Mouse (Mus musculus): ENCODE measurements at regions not wholly inside any gene's neighbourhood (a gene's known extent, or its start where the extent isn't known, plus 50 kb on each side); places are given as distances from the start of the nearest gene placed in this dataset.
A peak's percentile ranks its signal among the peaks of the same experiment; 100 is the strongest.

DNA sequence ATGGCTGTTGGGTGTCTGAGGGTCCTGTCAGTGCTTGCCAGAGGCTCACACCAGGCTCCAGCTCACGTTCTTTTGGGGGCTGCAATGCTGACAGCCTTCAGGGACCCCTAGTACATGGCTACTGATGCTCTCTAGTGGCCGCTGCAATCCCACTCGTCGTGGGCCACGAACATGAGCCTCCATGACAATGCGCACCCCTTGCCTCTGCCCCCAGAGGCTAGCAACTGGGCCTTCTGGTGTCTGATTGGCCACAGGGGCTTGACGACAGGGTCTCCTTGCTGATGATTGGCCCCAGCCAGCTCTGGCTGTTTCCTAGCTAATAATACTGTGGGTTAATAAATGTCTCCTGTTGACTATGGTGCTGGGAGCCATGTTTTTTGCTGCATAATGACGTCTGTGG, 61.1 kb downstream of the Rtl1 start:
- Histone ChIP-seq H3K27me3 (ENCODE audit: insufficient read depth, low read length) (no peaks in the 10 kb centered on the region), H3K4me3 (ENCODE audit: low read depth, low read length) (no peak overlapping the region; the same call in 1 of the 2 replicates), H3K36me3 (ENCODE audit: insufficient read depth) (no peaks in the 10 kb centered on the region), H3K9ac (no peak overlapping the region), H3K4me2 (ENCODE audit: low read depth) (peak overlapping the region; percentile 49; the same call in 1 of the 2 replicates), H3K4me1 (ENCODE audit: insufficient read depth) (no peaks in the 10 kb centered on the region), H3K27ac (ENCODE audit: low read depth, low read length) (peak overlapping the region; percentile 87), H3K9me3 (ENCODE audit: low read length) (0 out of 2 replicates have a peak, but pooled peaks cover 10% of the 10 kb centered on the region)
- ATAC-seq (peak; percentile 40), DNase-seq (peak; percentile 54)
- WGBS = 79% methylated on average over 8 of the region's 8 CpGs
- no peak for TF ChIP-seq CTCF (IDR thresholded peaks at IDR 0.05; ENCODE audit: low read depth)

DNA sequence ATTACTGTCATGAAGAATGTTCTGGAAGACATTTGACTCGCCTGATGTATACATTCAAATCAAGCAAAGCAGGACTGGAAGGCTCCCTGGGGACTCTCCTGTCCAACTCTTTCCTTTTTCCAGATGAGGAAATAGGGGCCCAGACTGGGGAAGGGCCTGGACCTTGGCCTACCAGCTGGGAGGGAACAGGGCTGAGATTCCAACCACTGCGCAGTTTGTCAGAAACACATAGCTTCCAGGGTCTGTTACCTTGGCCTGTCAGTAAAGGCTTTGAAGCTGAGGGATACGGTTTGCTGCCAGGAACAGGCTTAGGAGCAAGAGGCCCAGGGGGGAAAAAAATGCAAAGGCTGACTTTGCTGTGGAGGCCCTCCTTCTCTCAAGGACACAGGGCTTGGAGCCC, 61.5 kb downstream of the Rtl1 start:
- H3K4me2 ChIP-seq (ENCODE audit: low read depth) = no peak overlapping the region
- no peaks in the 10 kb centered on the region for H3K4me1 ChIP-seq (ENCODE audit: insufficient read depth)
- H3K27ac ChIP-seq (ENCODE audit: low read depth, low read length) = peak overlapping the region; percentile 40
- H3K27me3 ChIP-seq (ENCODE audit: insufficient read depth, low read length) = no peaks in the 10 kb centered on the region
- H3K9me3 ChIP-seq (ENCODE audit: low read length) = 0 out of 2 replicates have a peak, but pooled peaks cover 10% of the 10 kb centered on the region
- WGBS = 89% methylated on average over 3 of the region's 3 CpGs
- no peaks in the 10 kb centered on the region for H3K36me3 ChIP-seq (ENCODE audit: insufficient read depth)
- no peak overlapping the region for H3K9ac ChIP-seq
- DNase-seq = no peak
- TF ChIP-seq CTCF (IDR thresholded peaks at IDR 0.05; ENCODE audit: low read depth) = no peak
- H3K4me3 ChIP-seq (ENCODE audit: low read depth, low read length) = no peak overlapping the region
- no peak for ATAC-seq

DNA sequence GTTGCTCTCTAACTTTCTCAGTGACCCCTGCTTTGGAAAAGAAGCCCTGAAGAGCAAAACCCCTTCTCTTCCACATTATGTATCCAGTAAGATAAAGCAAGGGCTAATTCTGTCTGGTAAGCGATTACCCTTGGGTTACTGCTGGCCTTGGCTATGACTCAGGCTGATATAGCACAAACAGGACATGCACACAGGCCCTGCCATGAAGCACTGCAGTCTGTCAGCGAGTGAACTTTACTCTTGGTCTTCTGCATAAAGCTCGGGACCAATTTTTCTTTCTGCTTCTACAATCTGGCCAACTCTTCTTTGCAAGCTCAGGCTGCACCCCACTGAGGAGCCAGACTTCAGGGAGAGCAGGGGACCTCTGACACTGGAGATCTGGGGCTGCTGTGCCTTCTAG, 63.6 kb downstream of the Rtl1 start:
- Histone ChIP-seq H3K27me3 (ENCODE audit: insufficient read depth, low read length) (no peaks in the 10 kb centered on the region), H3K4me3 (ENCODE audit: low read depth, low read length) (no peak overlapping the region), H3K4me2 (ENCODE audit: low read depth) (no peak overlapping the region), H3K9ac (no peak overlapping the region), H3K4me1 (ENCODE audit: insufficient read depth) (no peaks in the 10 kb centered on the region), H3K36me3 (ENCODE audit: insufficient read depth) (no peaks in the 10 kb centered on the region), H3K27ac (ENCODE audit: low read depth, low read length) (no peak overlapping the region), H3K9me3 (ENCODE audit: low read length) (0 out of 2 replicates have a peak, but pooled peaks cover 10% of the 10 kb centered on the region)
- DNase-seq = no peak
- TF ChIP-seq CTCF (IDR thresholded peaks at IDR 0.05; ENCODE audit: low read depth) = no peak
- WGBS = 95% methylated on average over 3 of the region's 3 CpGs
- no peak for ATAC-seq

DNA sequence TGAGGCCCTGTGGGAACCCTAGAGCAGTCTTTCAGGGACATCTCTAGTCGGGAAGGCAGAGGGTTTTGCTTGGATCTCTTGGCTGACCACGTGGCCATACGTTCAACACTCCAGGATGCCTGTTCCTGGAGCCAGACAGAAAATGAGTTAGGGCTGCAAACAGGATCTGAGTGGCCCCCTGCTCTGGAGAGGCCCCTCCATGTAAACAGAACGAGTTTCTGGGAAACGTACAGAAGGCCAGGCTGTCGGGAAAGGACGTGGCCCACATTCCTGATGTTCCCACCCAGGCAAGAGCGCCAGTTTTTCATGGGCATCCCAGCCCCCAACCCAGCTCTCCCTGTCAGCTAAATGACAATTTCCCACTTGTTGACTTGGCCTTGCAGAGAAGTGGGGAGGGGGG, 67.7 kb downstream of the Rtl1 start:
- WGBS = 61% methylated on average over 8 of the region's 8 CpGs
- no peak for DNase-seq
- Histone ChIP-seq H3K27ac (ENCODE audit: low read depth, low read length) (no peak overlapping the region), H3K4me3 (ENCODE audit: low read depth, low read length) (no peak overlapping the region), H3K27me3 (ENCODE audit: insufficient read depth, low read length) (no peaks in the 10 kb centered on the region), H3K4me2 (ENCODE audit: low read depth) (no peak overlapping the region), H3K9ac (no peak overlapping the region), H3K4me1 (ENCODE audit: insufficient read depth) (no peaks in the 10 kb centered on the region), H3K36me3 (ENCODE audit: insufficient read depth) (no peaks in the 10 kb centered on the region), H3K9me3 (ENCODE audit: low read length) (peaks cover 12% of the 10 kb centered on the region)
- TF ChIP-seq CTCF (IDR thresholded peaks at IDR 0.05; ENCODE audit: low read depth) = no peak
- ATAC-seq = no peak

DNA sequence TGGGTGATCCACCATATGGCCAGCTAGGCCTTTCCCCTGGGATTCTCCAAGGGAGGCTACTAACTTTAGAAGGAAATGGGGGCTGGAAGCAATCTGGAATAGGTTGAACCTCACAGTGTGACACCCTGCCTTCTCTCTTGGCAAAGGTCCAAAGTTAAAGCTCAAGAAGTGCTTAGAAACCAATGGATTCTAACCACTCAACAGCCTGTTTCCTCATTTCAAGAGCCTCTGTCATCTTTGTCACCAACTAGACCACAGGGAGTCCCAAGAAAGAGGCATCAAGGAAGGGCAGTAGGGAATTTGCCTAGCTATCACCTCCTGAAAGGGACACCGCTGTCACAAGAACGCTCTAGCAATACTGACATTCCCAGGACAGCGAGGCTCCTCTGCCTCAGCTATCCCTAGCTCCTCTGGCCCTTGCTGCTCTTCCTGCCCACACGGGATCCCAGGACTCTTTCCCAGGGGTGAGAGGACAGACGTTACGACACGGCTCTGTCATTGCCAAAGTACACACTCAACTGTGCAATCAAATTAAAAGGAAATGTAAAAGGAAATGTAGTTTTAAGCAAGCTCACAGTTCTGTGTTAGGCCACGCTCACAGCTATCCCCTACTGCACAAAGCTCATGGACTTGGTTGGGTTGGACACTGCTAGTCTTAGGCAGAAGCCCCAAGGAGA, 68.6 kb downstream of the Rtl1 start:
- WGBS = 89% methylated on average over 8 of the region's 8 CpGs
- no peak for ATAC-seq
- Histone ChIP-seq H3K4me3 (ENCODE audit: low read depth, low read length) (no peak overlapping the region), H3K27ac (ENCODE audit: low read depth, low read length) (no peak overlapping the region), H3K36me3 (ENCODE audit: insufficient read depth) (no peaks in the 10 kb centered on the region), H3K9me3 (ENCODE audit: low read length) (peaks cover 21% of the 10 kb centered on the region), H3K9ac (no peak overlapping the region), H3K27me3 (ENCODE audit: insufficient read depth, low read length) (no peaks in the 10 kb centered on the region), H3K4me1 (ENCODE audit: insufficient read depth) (no peaks in the 10 kb centered on the region), H3K4me2 (ENCODE audit: low read depth) (no peak overlapping the region)
- TF ChIP-seq CTCF (IDR thresholded peaks at IDR 0.05; ENCODE audit: low read depth) = no peak
- DNase-seq = no peak

DNA sequence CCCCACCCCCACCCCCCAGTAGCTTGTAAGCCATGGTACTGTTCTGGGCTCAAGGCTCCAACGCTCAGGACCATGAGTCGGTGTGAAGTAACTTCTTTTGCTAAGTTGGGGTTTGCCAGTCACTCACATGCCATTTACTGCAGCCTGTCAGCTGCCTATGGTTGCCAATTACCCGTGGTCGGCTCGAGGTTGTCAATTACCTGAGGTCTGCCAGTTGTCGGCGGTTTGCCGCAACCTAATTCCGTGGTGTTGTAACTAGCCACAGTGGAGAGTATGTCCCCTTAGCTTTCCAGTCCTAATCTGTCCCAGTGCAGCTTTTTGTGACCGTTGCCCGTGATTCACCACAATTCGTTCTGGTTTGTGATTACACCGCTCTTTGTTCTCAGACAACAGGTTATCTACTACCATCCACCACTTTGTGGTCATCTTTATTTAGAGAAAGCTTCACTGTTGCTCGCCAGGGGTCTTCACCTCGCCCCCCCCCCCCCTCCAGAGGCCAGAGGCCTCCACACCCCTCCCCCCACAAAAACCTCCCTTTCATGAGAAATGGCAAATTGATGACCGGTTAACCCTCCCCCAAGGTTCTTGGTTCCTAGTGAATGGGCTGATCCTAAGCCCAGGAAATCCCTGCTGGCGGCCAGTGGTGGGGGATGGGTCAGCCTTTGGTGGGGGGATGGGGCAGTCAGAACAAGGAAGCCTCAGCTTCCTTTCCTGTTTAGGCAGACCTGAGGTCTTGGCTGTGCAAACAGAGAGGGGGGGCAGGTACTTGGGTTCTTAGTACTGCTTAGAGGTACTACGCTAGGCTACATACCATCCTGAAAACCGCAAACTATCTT, 69.7 kb downstream of the Rtl1 start:
- Histone ChIP-seq H3K27ac (ENCODE audit: low read depth, low read length) (no peak overlapping the region), H3K9me3 (ENCODE audit: low read length) (peaks cover 30% of the 10 kb centered on the region), H3K36me3 (ENCODE audit: insufficient read depth) (no peaks in the 10 kb centered on the region), H3K4me2 (ENCODE audit: low read depth) (no peak overlapping the region), H3K4me3 (ENCODE audit: low read depth, low read length) (no peak overlapping the region), H3K27me3 (ENCODE audit: insufficient read depth, low read length) (no peaks in the 10 kb centered on the region), H3K9ac (no peak overlapping the region), H3K4me1 (ENCODE audit: insufficient read depth) (no peaks in the 10 kb centered on the region)
- no peak for DNase-seq
- 59% methylated on average over 19 of the region's 19 CpGs for WGBS
- no peak for TF ChIP-seq CTCF (IDR thresholded peaks at IDR 0.05; ENCODE audit: low read depth)
- no peak for ATAC-seq

DNA sequence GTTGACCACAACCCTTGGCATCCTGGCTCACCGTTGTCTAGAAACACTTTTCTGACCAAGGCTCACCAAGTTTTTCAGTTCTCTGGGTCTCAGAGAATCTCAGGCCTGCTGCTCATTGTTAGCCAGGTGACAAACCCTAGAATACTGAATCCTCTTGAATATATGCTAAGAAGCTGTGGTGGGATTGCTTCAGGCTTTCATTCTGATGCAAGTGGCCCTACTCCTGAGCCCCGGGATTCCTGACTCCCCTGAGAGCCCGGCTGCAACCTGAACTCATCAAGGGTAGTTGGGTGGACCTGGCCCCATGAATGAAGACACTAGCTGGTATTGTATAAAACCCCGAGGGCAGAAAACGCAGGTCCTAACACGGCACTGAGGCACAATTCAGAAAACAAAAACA, 70.6 kb downstream of the Rtl1 start:
- no peak for DNase-seq
- peaks cover 30% of the 10 kb centered on the region for H3K9me3 ChIP-seq (ENCODE audit: low read length)
- no peak overlapping the region for H3K4me3 ChIP-seq (ENCODE audit: low read depth, low read length)
- WGBS = 70% methylated on average over 6 of the region's 6 CpGs
- no peaks in the 10 kb centered on the region for H3K4me1 ChIP-seq (ENCODE audit: insufficient read depth)
- ATAC-seq = no peak
- H3K9ac ChIP-seq = no peak overlapping the region
- no peak overlapping the region for H3K4me2 ChIP-seq (ENCODE audit: low read depth)
- TF ChIP-seq CTCF (IDR thresholded peaks at IDR 0.05; ENCODE audit: low read depth) = no peak
- H3K27me3 ChIP-seq (ENCODE audit: insufficient read depth, low read length) = no peaks in the 10 kb centered on the region
- no peaks in the 10 kb centered on the region for H3K36me3 ChIP-seq (ENCODE audit: insufficient read depth)
- H3K27ac ChIP-seq (ENCODE audit: low read depth, low read length) = no peak overlapping the region
